ENCODE assay signal across 13 mouse cellular contexts in the genomic region with DNA sequence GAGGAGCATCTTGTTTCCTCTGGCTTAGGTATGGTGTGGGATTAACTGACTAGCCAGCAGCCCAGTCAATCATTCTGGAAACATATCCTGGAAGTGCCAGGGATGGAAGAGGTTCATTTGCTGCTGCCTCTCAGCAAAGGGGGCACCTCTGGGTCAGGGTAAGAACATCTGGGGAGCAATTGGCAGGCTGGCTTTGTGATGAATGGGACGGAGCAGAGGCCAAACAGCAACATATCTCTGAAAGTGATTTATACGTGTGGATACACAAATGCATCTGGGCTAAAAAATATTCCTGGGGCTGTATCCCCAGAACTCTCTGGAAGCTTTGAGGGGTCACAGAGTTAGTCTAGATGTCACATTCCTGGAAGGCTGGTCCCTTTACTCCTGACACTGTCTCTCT.
"Had no signal": no experiment of that assay in that cellular context is flagged by ENCODE, and none has a peak within 500 bp of the region (broad histone marks: within the 10 kb centered on the region; RNA-seq: fewer than 3 reads in every experiment).

No protein-coding gene starts in this region.

- H3K4me1 ChIP-seq: midbrain, embryonic 12.5 days; neural tube, embryonic 13.5 days had no signal

- H3K27me3 ChIP-seq: neural tube, embryonic 13.5 days had no signal

- H3K27ac ChIP-seq: liver, embryonic 14.5 days; midbrain, embryonic 12.5 days; neural tube, embryonic 13.5 days had no signal

- H3K4me3 ChIP-seq: midbrain, embryonic 12.5 days; neural tube, embryonic 13.5 days had no signal

- DNase-seq: lung, adult 18-20 months; lung, embryonic 14.5 days; lung, postnatal 10 days; lung, postnatal 4 days; midbrain, embryonic 14.5 days; right cerebral cortex, postnatal 14 days; thymus, adult 18-20 months; thymus, postnatal 14 days; thymus, postnatal 36 days had no signal

- ATAC-seq: midbrain, embryonic 16.5 days had no signal

- H3K9ac ChIP-seq: liver, embryonic 14.5 days; lung, embryonic 14.5 days; midbrain, embryonic 12.5 days; neural tube, embryonic 13.5 days had no signal

- H3K4me2 ChIP-seq: lung, embryonic 14.5 days; midbrain, embryonic 12.5 days; neural tube, embryonic 13.5 days had no signal

- H3K36me3 ChIP-seq: midbrain, embryonic 12.5 days; neural tube, embryonic 13.5 days had no signal
